Mouse (Mus musculus): ENCODE results near the gene Braf. TPM values are rescaled to one million over a fixed set of nuclear protein-coding genes. Genes with fewer than 3 reads are reported as not detected.

The Braf gene
- total RNA-seq, 4 experiments from 2014 or later, result 34.1 to 50.0 (median 43.8) TPM

DNA sequence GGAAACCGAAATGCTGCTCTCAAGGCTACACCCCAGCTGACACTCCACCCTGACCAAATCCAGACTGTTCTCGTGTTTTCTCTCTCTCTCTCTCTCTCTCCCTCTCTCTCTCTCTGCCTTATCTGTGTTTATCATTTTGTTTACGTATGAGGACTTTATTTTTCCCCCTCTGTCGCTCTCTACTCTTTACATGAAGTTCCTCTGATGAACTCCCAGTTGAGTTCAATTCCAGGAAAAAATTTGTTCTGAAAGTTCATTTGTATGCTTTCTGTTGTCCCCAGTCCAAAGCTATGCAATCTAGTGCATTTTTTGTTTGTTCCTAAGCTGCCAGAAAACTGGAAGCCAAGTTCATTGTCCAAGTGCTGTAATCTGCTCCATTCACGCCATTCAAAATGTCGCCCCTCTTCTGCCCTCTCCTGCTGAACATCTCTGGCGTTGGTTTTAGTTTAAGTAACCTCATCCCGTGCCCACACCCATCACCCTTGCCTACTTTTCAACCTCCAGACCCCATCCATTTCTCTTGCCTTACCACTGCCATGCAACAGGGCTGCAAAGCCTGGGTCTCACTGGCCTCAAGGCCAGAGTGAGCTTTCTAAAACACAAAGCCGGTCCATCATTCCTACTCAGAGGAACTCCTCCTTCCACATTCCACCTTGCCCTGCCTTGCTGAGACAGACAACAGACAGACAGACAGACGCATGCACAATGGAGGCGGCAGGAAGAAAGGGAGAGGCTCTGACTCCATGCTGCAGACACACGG, 170.2 kb downstream of the Braf start:
- DNase-seq, result no peak

Other genes with a start within 250 kb of the Braf start
- gene Dennd2a, start 167.6 kb downstream of the Braf start, total RNA-seq (2022), result 10 to 100 TPM in 2 of 4 experiments, 1 to 10 TPM in 2; 7.3 to 14.8 (median 10.4) TPM
- gene Adck2, start 151.6 kb downstream of the Braf start, total RNA-seq (2022), result 10 to 100 TPM; 22.2 to 38.8 (median 34.5) TPM
- gene Gm42420, start 139.7 kb downstream of the Braf start, total RNA-seq (2022), result 1 to 10 TPM in 1 of 4 experiments, under 1 TPM in 2, not detected in 1; 0.62 to 1.3 (median 0.75) TPM
- gene Ndufb2, start 132.9 kb downstream of the Braf start, total RNA-seq (2022), result 100 to 1,000 TPM; 161 to 197 (median 187) TPM
- gene Mrps33, start 85.5 kb upstream of the Braf start, total RNA-seq (2022), result 10 to 100 TPM; 52.2 to 76.7 (median 72.3) TPM
- gene Tmem178b, start 147.8 kb upstream of the Braf start, total RNA-seq (2022), result 10 to 100 TPM; 19.2 to 38.5 (median 24.0) TPM